Mouse (Mus musculus): ENCODE data around the gene P4ha3.
"Not testable (repeated sequence)": the region's sequence is repeated elsewhere in the genome, so short reads cannot be mapped to it uniquely, and the experiment has no call there.

The P4ha3 gene

DNA sequence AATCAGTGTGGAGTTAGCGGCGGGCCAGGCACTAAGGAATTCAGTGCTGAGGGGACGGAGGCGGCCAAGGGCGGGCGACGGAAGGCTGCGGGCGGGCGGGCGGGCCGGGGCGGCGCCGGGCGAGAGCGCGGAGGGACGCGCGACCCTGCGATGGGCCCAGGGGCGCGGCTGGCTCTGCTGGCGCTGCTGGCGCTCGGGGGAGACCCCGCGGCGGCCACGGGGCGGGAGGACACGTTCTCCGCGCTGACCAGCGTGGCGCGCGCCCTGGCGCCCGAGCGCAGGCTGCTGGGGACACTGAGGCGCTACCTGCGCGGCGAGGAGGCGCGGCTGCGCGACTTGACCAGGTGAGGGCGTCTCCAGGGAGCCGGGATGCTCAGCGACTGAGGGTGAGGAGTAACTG, at the start of gene P4ha3:
Gene P4ha3 (plus strand): TSS at position 138 of the 400 bp plus-strand sequence.
- in situ Hi-C loops (cut with MboI; ENCODE audit: low sequenced_read_pairs): loop anchor here (10.0 kb wide), 1 partner anchor 109 kb away; no protein-coding TSS in a partner anchor

DNA sequence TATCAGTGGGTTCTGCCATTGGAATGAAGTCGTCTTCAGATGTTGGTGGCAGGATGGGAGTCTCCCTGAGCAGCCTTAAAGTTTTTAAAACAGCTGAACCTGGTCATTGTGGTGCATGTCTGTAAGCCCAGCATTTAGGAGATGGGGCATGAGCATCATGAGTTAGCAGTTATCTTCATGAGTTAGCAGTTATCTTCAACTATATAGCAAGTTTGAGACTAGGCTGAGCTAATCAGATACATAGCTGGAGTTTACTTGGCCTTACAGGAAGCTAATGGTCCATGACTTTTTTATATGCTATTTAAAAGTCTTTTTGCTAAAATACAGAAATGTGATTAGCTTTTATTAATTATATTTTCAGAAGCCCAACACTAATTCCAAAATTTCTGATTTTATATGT, 47.0 kb upstream of the P4ha3 start:
- in situ Hi-C loops (cut with MboI; ENCODE audit: low sequenced_read_pairs): no loop called here

DNA sequence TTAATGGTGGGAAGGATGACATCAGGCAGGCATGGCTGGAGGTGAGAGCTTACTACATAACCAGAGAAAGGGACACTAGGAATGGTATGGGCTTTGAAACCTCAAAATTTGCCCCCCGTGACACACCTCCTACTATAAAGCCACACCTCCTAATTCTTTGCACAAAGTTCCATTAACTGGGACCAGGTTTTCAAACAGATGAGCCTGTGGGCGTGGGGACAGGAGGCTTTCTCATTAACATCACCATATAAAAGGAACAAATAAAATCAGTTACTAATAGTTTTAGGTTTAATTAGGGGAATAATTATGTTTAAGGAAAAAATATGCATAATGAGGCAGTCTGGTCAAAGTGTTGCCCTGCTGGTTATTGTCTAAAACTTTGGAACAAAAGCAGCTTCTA, 44.7 kb upstream of the P4ha3 start:
- in situ Hi-C loops (cut with MboI; ENCODE audit: low sequenced_read_pairs): no loop called here

DNA sequence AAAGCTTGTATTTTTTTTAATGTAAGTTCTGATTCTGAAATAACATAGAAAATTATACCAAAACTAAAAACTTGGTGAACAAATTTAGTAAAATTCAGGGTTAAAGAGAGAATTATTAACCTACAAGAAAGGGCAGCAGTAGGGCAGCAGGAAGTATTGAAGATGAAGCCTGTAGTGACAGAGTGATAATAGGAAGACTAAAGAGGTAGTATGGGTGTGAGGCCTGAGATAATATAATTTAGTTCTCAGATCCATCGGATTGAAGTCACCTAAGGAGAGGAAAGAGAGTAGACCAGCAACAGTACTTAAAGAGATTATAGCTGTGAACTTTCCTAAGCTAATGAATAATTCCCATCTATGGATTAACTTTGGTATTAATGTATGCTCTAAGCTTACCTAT, 42.3 kb upstream of the P4ha3 start:
- in situ Hi-C loops (cut with MboI; ENCODE audit: low sequenced_read_pairs): no loop called here

DNA sequence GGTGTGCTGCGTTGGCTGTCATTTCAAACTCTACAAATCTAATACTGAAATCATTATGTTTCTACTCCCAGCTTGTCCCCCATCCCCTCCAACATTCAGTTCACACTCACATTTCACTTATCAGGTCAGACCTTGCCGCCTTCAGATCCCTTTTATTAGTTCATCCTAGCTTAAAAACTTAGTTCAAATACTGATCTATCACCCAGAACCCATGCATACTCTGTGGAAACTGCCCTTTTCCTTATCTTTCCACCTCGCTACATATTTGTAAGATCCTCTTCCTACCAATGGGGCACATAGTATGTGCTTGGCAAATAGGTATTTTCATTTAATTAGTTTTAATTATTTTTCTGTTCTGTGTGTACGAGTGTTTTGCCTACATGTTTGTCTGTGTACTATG, 41.1 kb upstream of the P4ha3 start:
- in situ Hi-C loops (cut with MboI; ENCODE audit: low sequenced_read_pairs): no loop called here

DNA sequence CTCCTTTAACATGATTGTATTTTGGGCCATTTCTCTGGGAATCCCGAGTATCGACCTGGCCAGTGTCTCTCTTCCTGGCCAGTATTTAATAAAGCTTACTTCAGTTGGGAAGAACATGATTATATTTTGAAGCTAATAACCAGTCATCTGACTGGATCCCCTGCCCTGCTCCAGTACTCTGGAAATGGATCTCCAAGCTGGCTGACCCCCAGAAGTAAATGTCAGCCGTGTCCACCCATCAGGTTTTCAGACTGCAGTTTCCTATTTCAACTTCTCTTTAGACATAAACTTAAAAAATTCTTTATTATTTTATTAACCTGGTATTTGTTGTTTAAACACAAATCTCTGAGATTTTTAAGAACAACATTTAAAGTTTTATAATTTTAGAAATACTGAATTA, 40.1 kb upstream of the P4ha3 start:
- in situ Hi-C loops (cut with MboI; ENCODE audit: low sequenced_read_pairs): no loop called here

DNA sequence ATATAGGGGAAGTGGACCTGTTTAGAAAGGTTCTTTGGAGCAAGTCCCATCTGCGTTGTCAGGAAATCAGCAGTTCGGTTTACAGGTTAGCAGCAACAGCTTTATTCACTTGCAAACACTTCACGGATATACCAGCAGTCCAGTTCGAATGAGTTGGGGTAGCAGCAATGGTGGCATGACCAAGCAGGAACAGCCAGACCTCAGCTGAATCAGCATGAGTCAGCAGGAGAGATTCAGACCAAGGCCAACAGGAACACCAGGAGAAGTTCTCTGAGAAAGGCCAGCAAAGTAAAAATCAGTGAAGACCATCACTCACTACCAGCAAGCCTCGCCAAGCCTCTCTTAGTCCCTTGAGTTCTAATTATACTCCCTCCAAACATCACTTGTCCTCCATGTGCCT, 34.7 kb upstream of the P4ha3 start:
- in situ Hi-C loops (cut with MboI; ENCODE audit: low sequenced_read_pairs): no loop called here

DNA sequence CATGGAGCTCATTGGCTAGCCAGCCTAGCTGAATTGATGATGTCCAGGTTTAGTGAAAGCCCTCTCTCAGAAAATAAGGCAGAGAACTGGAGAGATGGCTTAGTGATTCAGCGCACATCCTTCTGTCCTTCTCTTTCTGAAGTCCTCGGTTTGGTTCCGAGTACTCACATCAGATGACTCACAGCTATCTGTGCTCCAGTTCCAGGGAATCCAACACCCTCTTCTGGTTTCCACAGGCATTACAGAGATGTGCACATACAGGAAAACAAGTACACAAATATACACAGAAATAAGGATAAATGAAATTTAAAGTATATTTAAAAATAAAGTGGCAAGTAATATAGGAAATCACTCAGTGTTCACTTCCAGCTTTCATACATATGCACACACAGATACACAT, 23.0 kb upstream of the P4ha3 start:
- in situ Hi-C loops (cut with MboI; ENCODE audit: low sequenced_read_pairs): no loop called here

DNA sequence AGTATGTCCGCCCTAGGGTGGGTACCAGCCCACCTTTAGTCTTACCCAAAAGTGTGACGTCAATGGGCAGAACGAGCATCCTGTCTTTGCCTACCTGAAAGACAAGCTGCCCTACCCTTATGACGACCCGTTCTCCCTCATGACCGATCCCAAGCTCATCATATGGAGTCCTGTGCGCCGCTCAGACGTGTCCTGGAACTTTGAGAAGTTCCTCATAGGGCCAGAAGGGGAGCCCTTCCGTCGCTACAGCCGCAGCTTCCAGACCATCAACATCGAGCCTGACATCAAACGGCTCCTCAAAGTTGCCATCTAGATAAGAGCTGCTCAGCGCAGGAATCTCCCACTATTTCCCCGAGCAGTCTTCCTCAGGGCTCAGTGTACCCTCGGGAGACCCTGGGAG, 20.4 kb upstream of the P4ha3 start:
- in situ Hi-C loops (cut with MboI; ENCODE audit: low sequenced_read_pairs): not testable (repeated sequence)

DNA sequence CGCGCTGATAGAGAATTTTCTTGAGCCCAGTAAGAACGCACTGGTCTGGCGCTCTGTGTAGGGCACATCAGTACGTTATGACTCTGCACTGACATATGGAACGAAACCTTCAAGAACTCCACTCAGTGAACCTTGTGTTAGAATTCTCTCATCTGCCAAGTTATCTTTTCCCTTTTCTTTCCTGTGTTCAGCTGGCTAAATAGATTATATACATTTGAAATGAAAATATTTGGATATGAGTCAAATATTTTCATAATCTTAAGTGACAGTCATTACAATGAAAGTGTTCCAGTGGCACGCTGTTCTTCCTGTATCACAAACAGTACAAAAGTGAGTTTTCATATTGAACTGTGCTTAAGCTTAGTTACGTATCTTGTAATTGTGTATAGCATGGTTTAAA, 13.0 kb upstream of the P4ha3 start:
- in situ Hi-C loops (cut with MboI; ENCODE audit: low sequenced_read_pairs): no loop called here

DNA sequence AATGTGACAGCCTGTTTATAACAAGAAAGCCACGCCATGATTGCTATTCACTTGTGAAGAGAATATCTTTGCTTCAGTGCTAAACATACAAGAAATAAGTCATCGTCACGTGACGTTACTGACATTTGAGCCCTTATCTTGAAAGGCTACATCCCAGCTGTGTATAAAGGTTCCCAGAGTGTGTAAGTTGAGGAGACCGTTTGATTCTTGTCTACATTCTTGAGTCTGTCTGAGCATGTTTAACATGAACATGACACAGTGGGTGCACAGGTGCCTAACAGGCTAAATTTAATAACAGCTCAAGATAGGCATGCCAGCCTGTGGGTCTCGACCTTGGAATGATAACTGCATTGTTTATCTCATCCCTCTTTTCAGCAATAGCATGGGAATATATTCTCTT, 10.8 kb upstream of the P4ha3 start:
- in situ Hi-C loops (cut with MboI; ENCODE audit: low sequenced_read_pairs): no loop called here

DNA sequence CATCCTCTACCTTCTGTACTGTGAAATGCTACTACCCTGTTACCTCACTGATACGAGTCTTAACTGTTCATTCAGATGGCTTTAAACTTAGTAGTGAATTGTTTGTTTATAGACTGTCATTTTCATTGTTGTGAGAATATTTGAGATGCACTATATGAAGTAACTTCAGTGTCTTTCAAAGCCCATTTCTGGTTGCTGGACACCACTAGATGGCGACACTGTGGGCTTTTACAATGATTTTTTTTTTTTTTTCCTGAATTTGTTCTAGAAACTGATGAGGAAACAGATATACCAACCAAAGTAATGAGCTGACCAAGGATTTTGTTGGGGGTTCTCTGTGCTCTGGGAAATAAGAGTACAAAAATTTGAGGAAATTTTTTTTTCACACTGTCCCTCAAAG, 8.9 kb upstream of the P4ha3 start:
- in situ Hi-C loops (cut with MboI; ENCODE audit: low sequenced_read_pairs): no loop called here

DNA sequence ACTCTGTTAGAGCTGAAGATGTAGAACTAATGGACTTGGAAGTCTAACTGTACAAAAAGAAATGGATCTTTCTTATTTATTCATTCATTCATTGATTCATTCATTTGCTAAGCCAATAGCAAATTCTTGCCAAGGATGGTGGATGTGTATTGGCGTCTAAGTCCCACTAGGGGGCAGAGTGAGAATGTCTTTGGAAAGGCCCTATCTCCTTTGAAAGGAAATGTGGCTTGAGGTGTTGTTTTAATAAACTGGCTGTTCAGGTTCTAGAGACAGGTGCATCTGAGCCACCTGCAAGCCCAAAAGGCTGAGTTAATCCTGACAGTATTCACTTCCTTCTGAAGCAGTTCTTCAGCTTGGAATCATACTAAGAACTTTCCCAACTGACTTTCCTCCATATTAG, 5.5 kb upstream of the P4ha3 start:
- in situ Hi-C loops (cut with MboI; ENCODE audit: low sequenced_read_pairs): loop anchor here (10.0 kb wide), 1 partner anchor 115 kb away; no protein-coding TSS in a partner anchor

DNA sequence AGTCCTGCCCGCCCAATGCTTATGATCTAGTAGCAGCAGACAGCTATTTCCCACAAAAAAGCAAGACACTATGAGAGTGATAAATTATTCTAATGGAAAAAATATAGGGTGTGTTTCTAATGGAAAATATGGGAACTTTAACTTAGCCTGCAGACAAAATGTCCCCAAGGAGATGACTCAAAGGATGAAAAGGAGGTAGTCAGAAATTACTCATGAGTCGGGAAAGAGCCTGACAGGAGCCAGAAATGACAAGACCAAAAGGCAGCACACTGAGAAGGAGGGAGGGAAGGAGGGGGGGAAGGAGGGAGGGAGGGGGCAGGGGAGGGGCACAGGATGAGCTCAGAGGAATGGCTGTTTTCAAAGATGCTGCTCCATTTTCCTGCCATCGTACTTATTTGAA, 3.7 kb upstream of the P4ha3 start:
- in situ Hi-C loops (cut with MboI; ENCODE audit: low sequenced_read_pairs): loop anchor here (10.0 kb wide), 1 partner anchor 113 kb away; no protein-coding TSS in a partner anchor

DNA sequence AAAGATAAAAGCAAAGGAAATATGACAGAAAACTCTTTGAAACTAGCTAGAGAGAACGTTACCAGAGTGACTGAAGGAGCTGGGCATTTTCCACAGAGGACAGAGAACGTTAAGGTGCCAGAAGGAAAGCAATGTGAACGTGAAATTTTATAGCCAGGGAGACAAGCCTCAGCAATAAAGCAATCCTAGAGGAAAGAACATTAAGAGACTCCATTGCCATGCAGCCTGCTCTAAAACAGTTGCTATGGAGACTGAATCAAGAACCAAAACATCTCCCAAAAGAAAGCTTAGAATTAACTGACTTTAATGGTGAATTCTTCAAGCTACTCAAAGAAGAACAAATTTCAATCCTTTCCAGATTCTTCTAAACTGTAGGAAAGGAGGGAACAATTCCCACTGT, 2.0 kb upstream of the P4ha3 start:
- in situ Hi-C loops (cut with MboI; ENCODE audit: low sequenced_read_pairs): loop anchor here (10.0 kb wide), 1 partner anchor 112 kb away; no protein-coding TSS in a partner anchor

DNA sequence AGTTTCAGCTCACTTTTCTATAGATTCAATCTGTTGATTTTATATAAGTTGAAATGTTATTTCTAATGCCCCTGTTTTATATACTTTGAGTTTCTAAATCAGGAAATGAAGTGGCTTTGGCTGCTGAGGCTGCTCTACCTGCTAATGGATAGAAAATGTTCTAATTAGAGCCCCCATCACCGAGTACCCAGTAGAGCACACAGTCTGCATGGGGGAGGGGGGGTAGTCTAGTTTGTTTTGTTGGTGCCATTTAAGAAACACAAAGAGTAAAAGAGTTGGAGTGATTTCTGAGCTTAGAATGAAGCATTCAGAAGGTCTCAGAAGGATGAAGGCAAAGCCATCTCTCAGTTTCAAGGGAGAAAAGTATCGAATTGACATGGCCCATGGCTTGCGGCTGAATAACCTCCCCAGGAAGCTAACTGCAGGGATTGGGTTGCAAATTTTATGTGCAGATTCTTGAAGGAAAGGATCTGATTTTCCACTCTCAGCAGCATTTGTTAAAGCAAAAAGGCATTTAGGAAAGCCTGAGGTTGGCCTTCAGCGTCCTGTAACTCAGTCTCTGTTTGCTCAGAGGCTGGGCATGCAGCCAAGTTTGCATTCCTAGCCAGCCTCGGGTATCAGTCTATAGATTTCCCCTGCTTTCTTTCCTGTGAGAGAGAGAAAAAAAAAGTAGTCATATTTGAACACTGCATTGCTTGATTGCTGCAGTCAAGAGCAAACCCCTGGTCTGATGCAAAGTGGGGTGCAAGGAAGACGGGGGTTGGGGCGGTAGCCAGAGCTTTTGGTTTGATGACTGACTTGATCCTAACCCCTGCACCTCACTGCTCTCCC, 2.6 kb downstream of the P4ha3 start:
- in situ Hi-C loops (cut with MboI; ENCODE audit: low sequenced_read_pairs): loop anchor here (10.0 kb wide), 1 partner anchor 107 kb away; no protein-coding TSS in a partner anchor

DNA sequence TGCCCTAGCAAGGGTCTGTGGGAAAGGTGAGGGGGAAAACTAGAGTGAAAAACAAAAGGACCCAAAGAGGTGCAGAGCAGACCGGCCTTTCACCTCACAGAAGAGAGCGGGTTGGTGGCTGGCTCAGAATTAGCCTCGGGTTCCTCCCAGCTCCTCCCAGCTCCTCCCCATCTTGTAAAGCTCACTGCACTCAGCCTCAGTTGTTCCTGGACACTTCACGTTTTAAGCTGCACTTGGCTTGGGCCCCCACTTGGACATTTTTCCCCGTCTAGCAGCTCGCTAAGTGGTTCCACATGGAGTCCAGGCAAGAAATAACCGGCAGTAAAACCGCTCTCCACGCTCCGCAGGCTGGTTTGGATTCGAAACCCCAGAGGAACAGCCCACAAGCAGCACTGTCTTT, 3.3 kb downstream of the P4ha3 start:
- in situ Hi-C loops (cut with MboI; ENCODE audit: low sequenced_read_pairs): loop anchor here (10.0 kb wide), 1 partner anchor 106 kb away; no protein-coding TSS in a partner anchor

DNA sequence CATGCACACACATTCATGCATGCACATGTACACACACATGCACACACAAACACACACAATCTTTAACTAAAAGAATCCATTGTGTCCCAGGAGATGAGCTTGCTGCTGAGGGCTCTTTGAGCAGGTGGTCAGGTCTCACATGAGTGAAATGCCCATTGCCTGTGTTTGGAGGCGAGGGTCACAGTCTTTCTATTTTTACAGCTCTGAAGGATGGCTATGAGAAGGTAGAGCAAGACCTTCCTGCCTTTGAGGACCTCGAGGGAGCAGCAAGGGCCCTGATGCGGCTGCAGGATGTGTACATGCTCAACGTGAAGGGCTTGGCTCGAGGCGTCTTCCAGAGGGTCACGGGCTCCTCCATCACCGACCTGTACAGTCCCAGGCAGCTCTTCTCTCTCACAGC, 8.2 kb downstream of the P4ha3 start:
- in situ Hi-C loops (cut with MboI; ENCODE audit: low sequenced_read_pairs): no loop called here

DNA sequence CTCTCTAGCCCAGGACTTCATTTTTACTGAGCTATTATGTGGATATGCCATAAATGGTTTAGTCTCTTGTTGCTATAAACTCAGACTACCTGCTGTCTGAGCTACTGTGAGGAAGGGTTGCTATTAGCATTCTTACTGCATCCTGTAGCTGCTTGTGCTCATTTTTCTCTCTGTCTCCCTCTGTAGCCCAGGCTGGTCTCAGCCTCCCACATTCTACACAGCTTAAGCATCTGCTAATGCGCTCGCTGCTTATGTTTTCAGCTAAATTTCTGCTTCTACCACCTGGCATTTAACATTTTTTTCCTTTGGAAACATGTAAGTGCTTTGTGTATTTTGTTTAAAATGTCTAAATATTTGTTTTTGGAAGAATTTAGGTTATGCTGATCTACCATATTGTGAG, 10.4 kb downstream of the P4ha3 start:
- in situ Hi-C loops (cut with MboI; ENCODE audit: low sequenced_read_pairs): no loop called here

DNA sequence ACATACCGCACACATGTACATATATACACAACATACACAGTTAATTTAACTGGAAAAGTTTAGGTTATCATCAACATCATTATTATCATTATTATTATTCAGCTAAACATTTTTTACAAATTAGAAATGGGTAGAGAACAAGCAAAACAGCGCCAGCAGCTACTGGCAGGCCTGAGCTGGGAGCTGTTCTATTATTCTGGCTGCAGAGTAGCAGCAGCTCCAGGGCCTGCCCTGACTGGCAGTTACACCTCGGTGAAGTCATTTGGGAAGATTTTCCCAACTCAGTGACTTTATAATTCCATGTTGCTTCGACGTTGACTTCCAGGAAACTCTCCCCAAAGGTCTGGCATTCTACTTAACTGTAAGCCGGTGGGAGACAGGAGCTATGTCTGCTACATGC, 11.4 kb downstream of the P4ha3 start:
- in situ Hi-C loops (cut with MboI; ENCODE audit: low sequenced_read_pairs): no loop called here

DNA sequence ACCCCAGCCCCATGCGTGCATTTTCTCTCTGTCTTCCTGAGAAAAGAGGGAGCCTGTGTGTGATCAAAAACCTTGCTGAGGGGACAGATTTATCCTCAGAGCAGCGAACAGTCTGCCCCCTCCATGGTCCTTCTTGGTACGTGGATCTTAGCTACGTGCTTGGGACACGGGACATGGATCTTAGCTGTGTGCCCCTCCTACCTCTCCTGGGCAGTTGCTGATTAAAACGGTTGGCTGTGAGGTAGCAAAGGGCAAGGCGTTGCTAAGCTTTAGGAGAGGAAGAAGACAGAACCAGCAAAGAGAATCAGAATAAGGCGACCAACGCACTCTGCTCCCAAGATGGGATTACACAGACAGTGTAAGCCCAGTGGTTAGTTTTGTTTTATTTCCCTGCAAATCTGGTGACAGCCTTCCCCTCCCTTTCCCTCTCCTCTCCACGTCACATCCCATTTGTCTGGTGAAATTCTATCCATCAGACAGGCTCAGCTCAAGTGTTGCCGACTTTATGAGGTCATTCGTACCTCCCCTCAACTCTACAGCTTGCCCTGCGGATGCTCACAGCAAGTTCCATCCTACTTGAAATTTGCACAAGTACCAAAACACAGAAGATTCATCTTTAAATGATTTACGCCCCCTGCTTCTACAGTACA, 13.7 kb downstream of the P4ha3 start:
- in situ Hi-C loops (cut with MboI; ENCODE audit: low sequenced_read_pairs): no loop called here

DNA sequence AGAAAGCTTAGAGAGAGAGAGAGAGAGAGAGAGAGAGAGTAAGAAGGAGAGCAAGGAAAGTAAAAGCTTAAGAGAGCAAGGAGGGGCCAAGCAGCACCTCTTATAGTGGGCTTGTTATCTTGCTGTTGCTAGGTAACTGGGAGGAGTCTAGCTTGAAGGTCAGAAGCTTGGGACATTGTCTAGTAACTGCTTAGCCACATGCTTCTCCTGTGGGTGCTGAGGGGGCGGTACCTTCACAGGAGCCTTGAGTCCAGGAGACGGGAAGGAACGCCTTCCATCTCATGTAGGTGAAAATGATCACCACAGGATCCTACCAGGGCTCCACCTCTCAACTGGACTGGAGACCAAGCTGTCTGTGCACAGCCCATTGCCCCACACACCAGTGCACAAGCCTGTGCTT, 16.1 kb downstream of the P4ha3 start:
- in situ Hi-C loops (cut with MboI; ENCODE audit: low sequenced_read_pairs): no loop called here

Data from CH12F3 (cell line).